Mouse (Mus musculus) megakaryocyte, embryonic 14.5 days (primary cell): ENCODE results near the gene Tenm4. TPM values are rescaled to one million over a fixed set of nuclear protein-coding genes. Genes with fewer than 3 reads are reported as not detected.
"Not testable (repeated sequence)": the region's sequence is repeated elsewhere in the genome, so short reads cannot be mapped to it uniquely, and the experiment has no call there.

Experiments used
- H3K27me3 ChIP-seq: replicated peaks from 2 replicates; pipeline ENCODE3; 2012; ENCODE audit warnings: inconsistent platforms
- H3K36me3 ChIP-seq: replicated peaks from 2 replicates; pipeline ENCODE3; 2012; ENCODE audit warnings: low read length, inconsistent platforms, mixed read lengths
- H3K4me1 ChIP-seq: 2 replicates; pipeline ENCODE4 v1.6.1; 2012; ENCODE audit warnings: inconsistent platforms
- H3K4me3 ChIP-seq: replicated peaks from 2 replicates; pipeline ENCODE3; 2012; ENCODE audit warnings: moderate library complexity, mild to moderate bottlenecking, inconsistent platforms
- H3K9me3 ChIP-seq: 2 replicates; pipeline ENCODE4 v1.6.1; 2012; ENCODE audit warnings: inconsistent platforms
- FLI1 ChIP-seq: IDR thresholded peaks from 2 replicates; pipeline ENCODE4 v1.6.1; 2012; ENCODE audit warnings: low read length, inconsistent platforms, mixed read lengths
- GATA1 ChIP-seq: IDR thresholded peaks from 3 replicates; pipeline ENCODE4 v1.6.1; 2012; ENCODE audit warnings: mixed read lengths, low read length, inconsistent platforms, borderline replicate concordance
- polyA plus RNA-seq: library from polyadenylated mRNA; stranded (reverse); fragments of >175 nt; gene quantifications from 2 replicates; pipeline ENCODE4 v1.2.3, GENCODE M21; 2012; ENCODE audit warnings: low replicate concordance; ENCODE audit not compliant: insufficient read depth

The Tenm4 gene
- polyA plus RNA-seq, 1 experiment: not detected

DNA sequence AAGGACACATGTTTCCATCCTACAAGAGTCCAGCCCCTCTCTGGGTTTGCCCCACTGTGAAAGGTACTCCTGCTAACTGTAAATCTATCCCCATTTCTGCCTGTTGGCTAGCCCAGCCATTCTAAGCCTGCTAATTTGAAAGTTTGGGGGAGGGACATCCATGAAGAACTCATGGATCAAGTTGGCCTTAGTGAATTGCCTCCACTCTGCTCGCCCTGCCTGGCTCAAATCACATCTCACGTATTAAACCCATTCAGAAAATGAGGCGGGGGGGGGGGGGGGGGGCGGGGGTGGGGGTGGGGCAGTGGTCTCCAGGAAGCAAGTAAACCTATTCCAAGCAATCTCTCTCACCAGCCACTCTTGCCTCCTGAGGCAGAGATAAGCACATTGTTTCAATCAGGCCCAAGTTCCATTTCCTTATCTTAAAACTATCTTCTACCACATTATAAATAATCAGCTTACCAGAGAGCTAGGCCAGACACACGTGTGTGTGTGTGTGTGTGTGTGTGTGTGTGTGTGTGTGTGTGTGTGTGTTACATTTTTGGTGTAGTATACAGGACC, 429.4 kb downstream of the Tenm4 start:
- TF ChIP-seq GATA1: no peak
- no peak for TF ChIP-seq FLI1

DNA sequence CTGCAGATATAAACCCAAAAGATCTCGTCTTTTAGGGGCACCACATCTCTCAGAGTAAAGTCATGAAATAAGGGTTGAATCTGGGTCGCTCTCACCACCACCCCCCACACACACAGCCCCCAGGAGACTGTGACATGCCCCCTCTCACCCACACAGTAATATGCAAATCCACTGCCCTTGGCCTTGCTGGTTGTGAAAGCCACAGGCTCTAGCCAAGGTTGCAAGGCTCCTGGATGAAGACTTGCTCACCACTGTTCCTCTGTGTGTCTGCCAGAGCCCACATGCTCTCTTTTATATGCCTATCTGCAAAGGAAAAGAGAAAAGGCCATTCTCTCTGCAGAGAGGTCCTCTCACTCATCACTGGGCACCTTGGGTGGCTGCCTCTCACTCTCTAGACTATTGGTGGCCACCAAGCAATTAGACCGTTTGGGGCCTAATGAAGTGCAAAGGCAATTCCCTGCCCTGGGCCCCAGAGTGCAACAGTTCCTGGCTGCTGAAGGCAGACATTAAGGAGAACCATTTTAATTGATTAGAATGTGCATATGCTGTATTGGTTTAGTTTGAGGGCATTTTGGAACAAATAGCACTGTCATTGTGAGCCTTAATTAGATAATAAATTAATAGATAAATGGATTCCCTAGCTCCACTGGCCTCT, 433.2 kb downstream of the Tenm4 start:
- H3K4me1 ChIP-seq: no peaks in the 10 kb centered on the region
- TF ChIP-seq GATA1 (no peak), FLI1 (no peak)
- H3K9me3 ChIP-seq: no peaks in the 10 kb centered on the region
- peaks cover 40% of the 10 kb centered on the region for H3K27me3 ChIP-seq
- H3K36me3 ChIP-seq: no peaks in the 10 kb centered on the region
- H3K4me3 ChIP-seq: no peak overlapping the region

More for the DNA sequence above, 429.4 kb downstream of the Tenm4 start:
- no peak overlapping the region for H3K4me3 ChIP-seq
- peaks cover 52% of the 10 kb centered on the region for H3K27me3 ChIP-seq
- H3K9me3 ChIP-seq: no peaks in the 10 kb centered on the region
- H3K4me1 ChIP-seq: no peaks in the 10 kb centered on the region
- no peaks in the 10 kb centered on the region for H3K36me3 ChIP-seq

- H3K27me3 ChIP-seq: peaks cover 36% of the 10 kb centered on the region
Measured at GRCm38 (mm10) chr7:96605316-96605715, 434.3 kb downstream of the Tenm4 start.

GRCm38 (mm10) chr7:96609854-96610586, 439.0 kb downstream of the Tenm4 start:
- H3K9me3 ChIP-seq: no peaks in the 10 kb centered on the region
- peaks cover 26% of the 10 kb centered on the region for H3K27me3 ChIP-seq
- H3K36me3 ChIP-seq: no peaks in the 10 kb centered on the region
- H3K4me3 ChIP-seq: no peak overlapping the region
- no peak for TF ChIP-seq FLI1
- no peak for TF ChIP-seq GATA1
- H3K4me1 ChIP-seq: no peaks in the 10 kb centered on the region

More at GRCm38 (mm10) chr7:96605316-96605715, 434.3 kb downstream of the Tenm4 start:
- H3K9me3 ChIP-seq: no peaks in the 10 kb centered on the region
- H3K4me3 ChIP-seq: no peak overlapping the region
- H3K4me1 ChIP-seq: no peaks in the 10 kb centered on the region
- TF ChIP-seq FLI1: no peak
- no peak for TF ChIP-seq GATA1
- H3K36me3 ChIP-seq: no peaks in the 10 kb centered on the region

DNA sequence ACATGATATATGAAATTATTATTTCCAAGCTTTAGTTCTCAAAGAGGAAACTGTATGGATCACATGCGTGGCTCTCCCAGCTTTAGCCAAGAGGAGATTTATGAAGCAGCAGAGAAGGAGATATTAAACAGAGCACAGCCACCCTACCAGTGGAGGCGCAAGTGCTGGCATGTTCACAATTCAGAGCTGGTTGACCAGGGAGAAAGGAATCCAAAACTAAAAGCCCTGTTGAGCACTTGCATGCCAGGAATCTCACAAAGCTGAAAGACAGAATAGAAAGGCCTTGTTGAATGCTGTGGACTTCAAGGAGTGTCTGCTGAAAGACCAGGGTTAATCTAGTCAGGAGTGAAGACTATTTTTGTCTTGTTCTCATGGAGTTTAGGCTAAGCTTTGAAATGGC, 446.3 kb downstream of the Tenm4 start:
- Histone ChIP-seq H3K4me1 (no peaks in the 10 kb centered on the region), H3K36me3 (no peaks in the 10 kb centered on the region), H3K9me3 (no peaks in the 10 kb centered on the region), H3K27me3 (peaks cover 8% of the 10 kb centered on the region), H3K4me3 (no peak overlapping the region)
- TF ChIP-seq FLI1 (no peak), GATA1 (no peak)

- H3K9me3 ChIP-seq: 0 out of 2 replicates have a peak, but pooled peaks cover 2% of the 10 kb centered on the region
- H3K4me3 ChIP-seq: no peak overlapping the region
- TF ChIP-seq FLI1: no peak
- TF ChIP-seq GATA1: no peak
- H3K4me1 ChIP-seq: no peaks in the 10 kb centered on the region
- H3K27me3 ChIP-seq: peaks cover 5% of the 10 kb centered on the region
- no peaks in the 10 kb centered on the region for H3K36me3 ChIP-seq
Measured at GRCm38 (mm10) chr7:96619930-96620472, 449.0 kb downstream of the Tenm4 start.

DNA sequence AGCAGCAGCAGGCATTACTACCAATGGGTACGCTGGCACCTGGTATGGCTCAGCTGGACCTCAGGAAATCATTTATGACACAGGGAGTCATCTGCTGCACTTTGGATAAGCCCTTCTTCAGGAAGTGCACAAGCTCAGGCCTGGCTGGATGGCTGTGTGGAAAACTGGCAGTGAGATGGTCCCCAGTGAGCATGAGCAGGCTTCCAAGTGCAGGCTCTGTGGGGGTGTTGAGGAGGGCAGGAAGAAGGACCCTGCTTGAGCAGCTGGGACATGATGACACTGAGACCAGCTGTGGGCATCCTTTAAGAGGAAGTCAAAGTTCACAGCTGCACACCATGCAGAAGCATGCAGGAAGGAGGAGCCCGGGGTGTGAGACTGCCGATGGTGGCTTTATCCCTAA, 455.3 kb downstream of the Tenm4 start:
- Histone ChIP-seq H3K36me3 (no peaks in the 10 kb centered on the region), H3K9me3 (peaks cover 8% of the 10 kb centered on the region; the same call in 1 of the 2 replicates), H3K27me3 (peaks cover 4% of the 10 kb centered on the region), H3K4me1 (no peaks in the 10 kb centered on the region), H3K4me3 (no peak overlapping the region)
- TF ChIP-seq GATA1 (no peak), FLI1 (no peak)

- H3K4me3 ChIP-seq, H3K27me3 ChIP-seq, H3K36me3 ChIP-seq, H3K4me1 ChIP-seq: not testable (repeated sequence)
- peaks cover 10% of the 10 kb centered on the region for H3K9me3 ChIP-seq
Measured at GRCm38 (mm10) chr7:96630551-96630950, 459.5 kb downstream of the Tenm4 start.

DNA sequence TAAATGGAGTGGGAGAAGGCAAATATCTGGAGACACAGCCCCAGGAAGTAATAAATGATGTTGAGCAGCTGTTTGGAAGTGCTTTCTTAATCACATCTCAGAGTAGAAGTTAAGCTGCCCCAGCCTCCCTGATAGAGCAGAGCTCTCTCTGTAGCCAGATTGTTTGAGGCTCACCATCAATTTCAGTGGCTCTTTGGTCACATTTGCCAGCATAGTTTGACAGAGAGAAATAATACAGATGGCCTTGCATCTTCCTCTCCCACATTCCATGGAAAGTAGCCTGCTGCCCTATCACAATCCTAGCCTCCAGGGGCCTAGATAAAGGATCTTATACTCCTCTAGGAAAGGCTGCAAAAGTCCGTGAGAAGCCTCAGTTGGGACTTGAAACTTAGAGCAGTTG, 462.0 kb downstream of the Tenm4 start:
- no peak for TF ChIP-seq GATA1
- no peak for TF ChIP-seq FLI1
- Histone ChIP-seq H3K4me3 (no peak overlapping the region), H3K27me3 (peaks cover 8% of the 10 kb centered on the region), H3K9me3 (peaks cover 9% of the 10 kb centered on the region; the same call in 1 of the 2 replicates), H3K4me1 (no peaks in the 10 kb centered on the region), H3K36me3 (no peaks in the 10 kb centered on the region)
